Mouse (Mus musculus) liver, embryonic 15.5 days (tissue): Measurements from ENCODE around the gene Olfr1441. TPM values are rescaled to one million over a fixed set of nuclear protein-coding genes. Genes with fewer than 3 reads are reported as not detected.

ENCODE experiments used
- ATAC-seq: fragments of 200-750 bp; cut with Nextera tagmentation; 2 replicates; pipeline ENCODE4 v1.8.0; 2017; ENCODE audit warnings: moderate number of reproducible peaks, mild to moderate bottlenecking, moderate library complexity; ENCODE audit not compliant: insufficient read depth
- H3K27ac ChIP-seq: fragments of 300-500 bp; sonication (generic); replicated peaks from 2 replicates; pipeline ENCODE4 v1.5.1; 2015; ENCODE audit warnings: mild to moderate bottlenecking, inconsistent platforms
- H3K27me3 ChIP-seq: fragments of 300-500 bp; sonication (generic); 2 replicates; pipeline ENCODE4 v1.6.1; 2015; ENCODE audit warnings: mild to moderate bottlenecking, inconsistent platforms
- H3K36me3 ChIP-seq: fragments of 300-500 bp; sonication (generic); replicated peaks from 2 replicates; pipeline ENCODE4 v1.6.1; 2015; ENCODE audit warnings: moderate library complexity, mild to moderate bottlenecking, inconsistent platforms
- H3K4me1 ChIP-seq: fragments of 300-500 bp; sonication (generic); replicated peaks from 2 replicates; pipeline ENCODE4 v1.6.1; 2015; ENCODE audit warnings: inconsistent platforms
- H3K4me2 ChIP-seq: fragments of 300-500 bp; sonication (generic); 2 replicates; pipeline ENCODE4 v1.6.1; 2015; ENCODE audit warnings: moderate library complexity, mild to moderate bottlenecking, inconsistent platforms
- H3K4me3 ChIP-seq: fragments of 300-500 bp; sonication (generic); replicated peaks from 2 replicates; pipeline ENCODE4 v1.5.1; 2015; ENCODE audit warnings: mild to moderate bottlenecking, inconsistent platforms
- H3K9ac ChIP-seq: fragments of 300-500 bp; sonication (generic); 2 replicates; pipeline ENCODE4 v1.6.1; 2015; ENCODE audit warnings: moderate library complexity, mild to moderate bottlenecking, inconsistent platforms
- H3K9me3 ChIP-seq: fragments of 300-500 bp; sonication (generic); replicated peaks from 2 replicates; pipeline ENCODE4 v1.6.1; 2016; ENCODE audit warnings: inconsistent platforms
- WGBS: fragments of 180-500 bp; shearing (Covaris S2); methylation state at CpG from one replicate; pipeline ENCODE4 v1.1.7; 2015; ENCODE audit warnings: mixed read lengths; ENCODE audit not compliant: insufficient replicate concordance; 5-methylcytosine and 5-hydroxymethylcytosine counted together
- polyA plus RNA-seq: library from polyadenylated mRNA; unstranded; fragments of >200 nt; fragmentation: Nextera tagmentation; extraction: Ambion mirVana; gene quantifications from 2 replicates; pipeline ENCODE4 v1.2.1, GENCODE M21; 2015

Gene Olfr1441
- not detected in 2 replicates for polyA plus RNA-seq

DNA sequence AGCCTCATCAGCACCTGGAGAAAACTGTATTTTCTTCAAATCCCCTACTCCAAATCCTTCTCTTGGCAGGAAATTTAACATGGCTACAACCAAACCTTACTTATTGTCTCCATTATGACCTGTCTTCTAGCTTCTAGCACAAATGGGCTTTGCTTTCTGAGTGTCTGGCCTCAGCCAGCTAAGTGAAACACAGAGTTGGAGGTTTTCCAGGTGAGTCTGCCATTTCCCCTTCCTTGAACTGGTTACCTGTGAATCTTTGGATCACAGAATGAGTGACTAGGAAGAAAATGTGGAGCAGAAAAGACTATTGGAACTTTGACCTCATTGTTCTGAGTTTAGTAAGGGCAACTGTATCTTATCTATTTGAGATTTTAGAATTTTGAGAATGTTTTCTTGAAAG is at the start of gene Olfr1441:
Gene Olfr1441 (plus strand): TSS at position 73 of the 400 bp plus-strand sequence.
- ATAC-seq = no peak
- Histone ChIP-seq H3K9ac (no peak within 1 kb of the TSS), H3K4me2 (no peak within 1 kb of the TSS)

DNA sequence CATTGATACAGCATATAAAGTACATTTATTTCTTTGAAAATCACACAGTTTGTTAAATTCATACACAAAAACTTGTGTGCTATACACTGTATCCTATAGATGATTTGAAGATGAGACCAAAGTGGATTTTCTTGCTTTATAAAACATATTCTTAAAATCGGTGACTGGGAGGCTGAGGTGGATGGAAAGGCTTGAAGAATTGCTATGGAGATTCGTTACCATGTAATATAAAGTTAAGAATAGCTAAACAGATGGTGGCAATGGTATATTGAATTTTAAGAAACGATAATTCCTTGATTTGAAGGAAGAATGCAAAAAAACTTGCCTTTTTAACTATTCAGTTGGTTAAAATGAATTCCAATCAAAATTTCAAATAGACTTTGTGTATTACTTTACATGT is 44.2 kb upstream of the Olfr1441 start:
- no peak for ATAC-seq
- Histone ChIP-seq H3K9me3 (no peaks in the 10 kb centered on the region), H3K27ac (no peak overlapping the region), H3K4me1 (no peaks in the 10 kb centered on the region), H3K4me3 (no peak overlapping the region), H3K36me3 (no peaks in the 10 kb centered on the region), H3K4me2 (no peak overlapping the region), H3K9ac (no peak overlapping the region), H3K27me3 (no peaks in the 10 kb centered on the region)
- 48% methylated on average over 3 of the region's 3 CpGs for WGBS

More for the DNA sequence above, at the start of gene Olfr1441:
- H3K4me1 ChIP-seq = no peaks in the 10 kb centered on the region
- no peak within 1 kb of the TSS for H3K27ac ChIP-seq
- H3K36me3 ChIP-seq = no peaks in the 10 kb centered on the region
- H3K27me3 ChIP-seq = no peaks in the 10 kb centered on the region
- no peaks in the 10 kb centered on the region for H3K9me3 ChIP-seq
- no peak within 1 kb of the TSS for H3K4me3 ChIP-seq

DNA sequence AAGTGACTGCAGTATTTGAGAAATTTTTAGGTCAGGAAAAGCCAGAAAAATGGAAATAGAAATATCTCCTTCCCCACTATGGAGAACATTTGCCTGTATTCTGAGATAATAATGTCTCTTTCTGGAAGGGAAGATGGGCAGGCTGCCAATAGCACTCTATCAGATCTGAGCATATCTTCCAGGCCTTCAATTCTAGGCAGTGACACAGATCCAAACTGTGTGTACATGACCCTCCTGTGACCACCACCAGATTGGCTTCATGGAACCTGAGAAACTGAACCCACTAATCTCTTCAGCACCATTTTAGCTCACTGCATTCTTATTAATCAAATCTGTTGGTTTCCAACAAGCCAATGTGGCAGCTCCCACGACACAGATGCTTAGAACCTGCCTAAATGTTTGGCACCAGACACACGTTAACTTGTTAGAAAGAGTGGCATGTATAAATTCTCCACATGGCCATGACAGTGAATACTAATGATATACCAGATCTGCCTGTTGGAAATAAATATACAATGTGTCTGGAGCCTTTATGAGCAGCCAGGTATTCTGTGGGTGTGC is 42.7 kb upstream of the Olfr1441 start:
- no peak overlapping the region for H3K4me3 ChIP-seq
- ATAC-seq = no peak
- 36% methylated on average over 2 of the region's 2 CpGs for WGBS
- H3K9me3 ChIP-seq = no peaks in the 10 kb centered on the region
- no peaks in the 10 kb centered on the region for H3K4me1 ChIP-seq
- no peak overlapping the region for H3K9ac ChIP-seq
- no peak overlapping the region for H3K27ac ChIP-seq
- H3K27me3 ChIP-seq = no peaks in the 10 kb centered on the region
- H3K4me2 ChIP-seq = no peak overlapping the region
- H3K36me3 ChIP-seq = no peaks in the 10 kb centered on the region

DNA sequence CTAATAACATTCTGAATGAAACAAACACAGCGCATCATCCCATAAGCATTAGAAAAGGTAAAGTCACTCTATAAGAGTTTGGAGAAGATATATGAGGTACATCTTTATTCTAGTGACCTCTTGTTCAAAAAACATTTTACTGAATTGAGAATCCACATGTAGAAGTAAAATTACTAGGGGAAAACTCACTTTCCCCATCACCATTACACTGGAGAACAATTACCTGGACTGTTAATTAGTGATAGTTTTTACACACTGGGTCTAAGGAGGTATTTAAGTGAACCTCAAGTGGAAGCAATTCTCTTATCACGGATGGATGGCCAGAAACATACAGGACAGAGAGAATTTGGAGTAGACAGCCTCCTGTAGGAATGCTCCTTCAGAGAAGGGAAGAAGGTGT is 30.3 kb upstream of the Olfr1441 start, which contains the start of gene Olfr1440:
Gene Olfr1440 (plus strand): TSS at position 301 of the 400 bp plus-strand sequence.
- Histone ChIP-seq H3K4me1 (no peaks in the 10 kb centered on the region), H3K36me3 (no peaks in the 10 kb centered on the region), H3K9ac (no peak within 1 kb of the TSS), H3K9me3 (no peaks in the 10 kb centered on the region), H3K4me2 (no peak within 1 kb of the TSS), H3K27me3 (no peaks in the 10 kb centered on the region), H3K4me3 (no peak within 1 kb of the TSS), H3K27ac (no peak within 1 kb of the TSS)
- ATAC-seq = no peak
- 58% methylated on average over 2 of the region's 2 CpGs for WGBS

DNA sequence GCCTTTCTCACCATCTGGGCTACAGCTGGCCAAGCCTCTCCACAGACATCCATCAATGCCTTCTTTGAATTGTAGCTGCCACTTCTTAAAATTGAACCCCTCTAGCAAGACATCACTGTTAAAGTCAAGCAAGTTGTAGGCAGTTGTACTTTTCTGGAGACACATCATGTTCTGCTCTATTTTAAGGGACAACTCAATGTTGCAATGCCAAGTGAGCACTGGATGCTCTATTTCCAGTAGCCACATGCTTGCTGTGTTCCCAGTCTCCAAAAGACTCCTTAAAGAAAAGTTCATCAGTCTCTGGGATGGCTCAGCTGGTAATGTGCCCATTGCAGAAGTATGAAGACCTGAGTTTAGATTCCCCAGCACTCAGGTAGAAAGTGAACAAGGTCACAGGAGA is 3.5 kb upstream of the Olfr1441 start:
- Histone ChIP-seq H3K27me3 (no peaks in the 10 kb centered on the region), H3K27ac (no peak overlapping the region), H3K4me3 (no peak overlapping the region), H3K4me1 (no peaks in the 10 kb centered on the region), H3K9ac (no peak overlapping the region), H3K4me2 (no peak overlapping the region), H3K9me3 (no peaks in the 10 kb centered on the region), H3K36me3 (no peaks in the 10 kb centered on the region)
- ATAC-seq = no peak

DNA sequence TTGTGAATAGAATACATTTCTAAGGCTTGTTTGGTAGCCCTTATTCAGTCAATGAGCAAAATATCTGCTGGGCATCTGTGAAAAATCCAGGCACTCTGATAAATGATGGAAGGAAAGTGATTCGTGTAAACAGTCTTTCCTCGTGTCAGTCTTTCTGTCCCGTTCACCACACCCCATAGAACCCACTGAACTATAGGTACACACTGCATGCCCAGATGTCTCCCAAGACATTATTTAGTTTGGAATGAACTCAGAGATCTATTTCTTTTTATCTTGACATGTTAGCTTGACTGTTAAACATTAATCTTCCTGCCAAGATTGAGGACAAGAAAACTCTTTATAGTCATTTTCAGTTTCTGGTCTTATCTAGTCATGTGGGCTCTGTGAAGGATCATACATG is 1.1 kb downstream of the Olfr1441 start:
- no peak overlapping the region for H3K4me2 ChIP-seq
- H3K4me1 ChIP-seq = no peaks in the 10 kb centered on the region
- no peaks in the 10 kb centered on the region for H3K9me3 ChIP-seq
- H3K9ac ChIP-seq = no peak overlapping the region
- no peak for ATAC-seq
- no peaks in the 10 kb centered on the region for H3K36me3 ChIP-seq
- 70% methylated on average over 3 of the region's 3 CpGs for WGBS
- H3K27ac ChIP-seq = no peak overlapping the region
- H3K27me3 ChIP-seq = no peaks in the 10 kb centered on the region
- H3K4me3 ChIP-seq = no peak overlapping the region

DNA sequence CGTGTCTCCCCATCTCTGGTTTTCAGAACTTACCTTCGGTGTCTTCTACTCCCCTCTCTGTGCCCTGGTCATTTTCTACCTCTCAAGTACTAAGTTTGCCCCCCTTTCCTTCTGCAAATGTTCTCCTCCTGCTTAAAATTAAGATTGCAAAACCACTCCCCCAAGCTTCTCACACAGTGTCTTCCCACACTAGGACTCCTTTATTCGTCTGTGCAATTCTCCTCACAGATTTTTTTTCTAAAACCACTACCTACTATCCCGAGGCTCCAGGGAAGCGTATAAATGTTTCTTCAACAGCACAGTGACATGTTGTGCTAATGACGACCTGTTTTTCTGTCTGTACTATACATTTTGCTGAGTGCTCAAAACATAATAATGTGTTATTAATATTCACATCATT is 3.3 kb downstream of the Olfr1441 start:
- Histone ChIP-seq H3K4me2 (no peak overlapping the region), H3K4me1 (no peaks in the 10 kb centered on the region), H3K9ac (no peak overlapping the region), H3K36me3 (no peaks in the 10 kb centered on the region), H3K27ac (no peak overlapping the region), H3K4me3 (no peak overlapping the region), H3K27me3 (no peaks in the 10 kb centered on the region), H3K9me3 (no peaks in the 10 kb centered on the region)
- no peak for ATAC-seq
- WGBS = 50% methylated on average over 6 of the region's 6 CpGs

DNA sequence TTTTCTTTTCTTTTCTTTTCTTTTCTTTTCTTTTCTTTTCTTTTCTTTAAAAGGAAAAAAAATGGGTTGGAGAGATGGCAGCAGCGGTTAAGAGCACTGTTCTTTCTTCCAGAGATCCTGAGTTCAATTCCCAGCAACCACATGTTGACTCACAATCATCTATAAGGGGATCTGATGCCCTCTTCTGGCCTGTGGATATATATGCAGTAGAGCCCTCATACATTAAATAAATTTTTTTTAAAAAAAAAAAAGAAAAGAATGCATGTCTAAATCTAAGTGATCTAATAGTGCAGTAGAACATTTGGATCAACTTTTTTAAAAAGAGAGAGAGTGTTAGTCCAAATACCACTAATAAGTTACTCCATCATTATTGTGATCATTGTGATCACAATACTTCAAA is 4.4 kb downstream of the Olfr1441 start:
- 62% methylated on average over 1 of the region's 1 CpGs for WGBS

DNA sequence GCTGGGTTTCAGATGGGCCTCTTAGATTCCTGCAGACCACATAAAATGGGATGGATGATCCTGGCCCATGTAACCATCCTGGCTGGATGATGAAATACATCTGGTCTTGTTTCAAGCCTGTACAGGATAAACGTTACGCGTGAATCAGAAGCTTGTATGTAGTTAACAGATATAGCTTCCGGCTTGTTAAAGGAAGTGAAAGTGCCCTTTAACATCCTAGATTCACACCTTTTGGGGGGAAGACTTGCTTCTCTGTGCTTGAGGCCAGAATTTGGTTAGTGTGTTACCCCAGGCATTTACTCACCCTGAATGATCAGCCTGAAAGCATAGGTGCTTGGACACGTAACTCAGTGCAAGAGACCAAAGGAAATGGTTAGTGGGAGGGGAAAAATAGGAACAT is 9.9 kb downstream of the Olfr1441 start:
- Histone ChIP-seq H3K36me3 (no peaks in the 10 kb centered on the region), H3K9ac (no peak overlapping the region), H3K4me2 (no peak overlapping the region), H3K27me3 (no peaks in the 10 kb centered on the region), H3K4me3 (no peak overlapping the region), H3K27ac (no peak overlapping the region), H3K4me1 (no peaks in the 10 kb centered on the region), H3K9me3 (no peaks in the 10 kb centered on the region)
- no peak for ATAC-seq
- 72% methylated on average over 5 of the region's 5 CpGs for WGBS

More for the DNA sequence above, 4.4 kb downstream of the Olfr1441 start:
- ATAC-seq = no peak
- no peaks in the 10 kb centered on the region for H3K9me3 ChIP-seq
- H3K9ac ChIP-seq = no peak overlapping the region
- no peak overlapping the region for H3K27ac ChIP-seq
- H3K4me1 ChIP-seq = no peaks in the 10 kb centered on the region
- no peak overlapping the region for H3K4me3 ChIP-seq
- H3K27me3 ChIP-seq = no peaks in the 10 kb centered on the region
- H3K36me3 ChIP-seq = no peaks in the 10 kb centered on the region
- no peak overlapping the region for H3K4me2 ChIP-seq

DNA sequence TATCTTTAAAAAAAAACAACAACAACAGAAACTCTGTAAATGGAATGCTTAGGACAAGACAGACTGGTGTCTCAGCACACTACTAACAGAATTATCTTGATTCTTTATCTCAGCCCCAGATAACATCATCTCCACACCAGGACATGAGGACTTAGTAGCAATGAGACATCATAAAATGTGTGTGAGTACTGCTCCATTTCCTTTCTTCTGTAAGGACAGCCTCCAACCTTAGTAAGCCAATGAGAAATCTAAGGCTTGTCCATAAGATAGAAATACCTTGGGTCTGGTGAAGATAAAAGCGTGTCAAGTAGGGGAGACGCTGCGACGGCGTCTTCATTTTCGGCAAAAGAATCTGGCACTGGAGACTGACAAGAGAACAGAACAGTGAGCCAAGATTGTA is 10.4 kb downstream of the Olfr1441 start, which contains the start of gene Pfpl:
Gene Pfpl (plus strand): TSS at position 301 of the 400 bp plus-strand sequence.
- H3K9ac ChIP-seq = no peak within 1 kb of the TSS
- no peaks in the 10 kb centered on the region for H3K36me3 ChIP-seq
- WGBS = 78% methylated on average over 6 of the region's 6 CpGs
- no peaks in the 10 kb centered on the region for H3K27me3 ChIP-seq
- ATAC-seq = no peak
- no peaks in the 10 kb centered on the region for H3K4me1 ChIP-seq
- H3K27ac ChIP-seq = no peak within 1 kb of the TSS
- no peak within 1 kb of the TSS for H3K4me3 ChIP-seq
- no peaks in the 10 kb centered on the region for H3K9me3 ChIP-seq
- no peak within 1 kb of the TSS for H3K4me2 ChIP-seq

DNA sequence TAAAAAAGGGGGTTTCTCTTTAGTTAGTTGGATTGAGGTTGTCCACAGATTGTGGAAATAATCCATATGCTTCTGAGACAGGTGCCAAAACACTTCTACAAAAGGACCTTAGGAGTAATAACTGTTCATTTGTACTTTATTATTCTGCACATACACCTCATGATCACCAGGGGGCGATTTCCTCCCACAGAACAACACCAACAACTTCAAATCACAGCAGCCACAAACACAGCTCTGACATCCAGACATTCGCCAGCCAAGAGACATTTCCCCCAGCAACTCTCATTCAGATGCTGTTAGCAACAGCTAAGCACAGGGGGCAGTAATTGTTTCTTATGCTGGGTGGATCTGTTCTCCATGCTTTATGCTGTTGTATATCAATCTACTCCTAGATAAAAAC is 15.8 kb downstream of the Olfr1441 start:
- Histone ChIP-seq H3K36me3 (no peaks in the 10 kb centered on the region), H3K27me3 (no peaks in the 10 kb centered on the region), H3K27ac (no peak overlapping the region), H3K9ac (no peak overlapping the region), H3K4me1 (no peaks in the 10 kb centered on the region), H3K4me3 (no peak overlapping the region), H3K9me3 (no peaks in the 10 kb centered on the region), H3K4me2 (no peak overlapping the region)
- WGBS = 5% methylated on average over 2 of the region's 2 CpGs
- ATAC-seq = no peak

DNA sequence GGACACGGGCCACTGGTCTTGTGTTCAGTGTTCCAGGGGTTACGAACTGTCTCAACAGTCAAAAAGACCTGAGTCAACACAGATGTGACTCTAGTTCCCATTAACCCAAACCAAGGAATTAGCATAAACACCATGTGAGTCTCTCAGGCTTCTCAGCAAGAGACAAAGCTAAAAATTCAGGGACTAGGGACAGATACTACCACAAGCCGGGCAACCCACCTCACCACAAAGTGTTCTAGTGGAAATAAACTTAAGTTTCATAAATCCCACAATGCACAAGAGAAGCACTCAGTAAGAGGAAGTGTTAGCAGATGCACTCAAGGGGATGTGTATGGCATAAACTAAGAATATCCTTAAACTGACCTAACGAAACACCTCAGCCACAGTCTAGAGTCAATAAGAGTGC is 17.8 kb downstream of the Olfr1441 start:
- no peak overlapping the region for H3K9ac ChIP-seq
- H3K4me2 ChIP-seq = no peak overlapping the region
- H3K4me1 ChIP-seq = no peaks in the 10 kb centered on the region
- no peak overlapping the region for H3K4me3 ChIP-seq
- H3K27me3 ChIP-seq = no peaks in the 10 kb centered on the region
- ATAC-seq = no peak
- no peaks in the 10 kb centered on the region for H3K36me3 ChIP-seq
- 39% methylated on average over 4 of the region's 4 CpGs for WGBS
- H3K9me3 ChIP-seq = no peaks in the 10 kb centered on the region
- peak overlapping the region; percentile 56; the same call in 1 of the 2 replicates for H3K27ac ChIP-seq
